Mouse (Mus musculus) intestine, embryonic 16.5 days (tissue): ENCODE measurements around the gene Hexim1. TPM values are rescaled to one million over a fixed set of nuclear protein-coding genes. Genes with fewer than 3 reads are reported as not detected.
A peak's percentile ranks its signal among the peaks of the same experiment; 100 is the strongest.

ENCODE experiments used
- ATAC-seq: fragments of 200-750 bp; cut with Nextera tagmentation; 2 replicates; pipeline ENCODE4 v1.8.0; 2017; ENCODE audit warnings: moderate TSS enrichment, moderate library complexity
- H3K27ac ChIP-seq: fragments of 300-500 bp; sonication (generic); 2 replicates; pipeline ENCODE4 v1.5.1; 2014; ENCODE audit warnings: mild to moderate bottlenecking, low read length
- H3K27me3 ChIP-seq: fragments of 300-500 bp; sonication (generic); replicated peaks from 2 replicates; pipeline ENCODE4 v1.6.1; 2014; ENCODE audit warnings: low read length, control low read depth, mixed read lengths; ENCODE audit not compliant: control insufficient read depth, insufficient read depth
- H3K36me3 ChIP-seq: fragments of 300-500 bp; sonication (generic); 2 replicates; pipeline ENCODE4 v1.6.1; 2014; ENCODE audit warnings: low read length, control low read depth; ENCODE audit not compliant: control insufficient read depth, insufficient read depth
- H3K4me1 ChIP-seq: fragments of 300-500 bp; sonication (generic); 2 replicates; pipeline ENCODE4 v1.6.1; 2014; ENCODE audit warnings: low read length, control low read depth, mixed read lengths; ENCODE audit not compliant: control insufficient read depth, insufficient read depth
- H3K4me2 ChIP-seq: fragments of 300-500 bp; sonication (generic); 2 replicates; pipeline ENCODE4 v1.6.1; 2014; ENCODE audit warnings: low read depth, low read length, control low read depth
- H3K4me3 ChIP-seq: fragments of 300-500 bp; sonication (generic); 2 replicates; pipeline ENCODE4 v1.5.1; 2014; ENCODE audit warnings: mild to moderate bottlenecking, low read length
- H3K9ac ChIP-seq: fragments of 300-500 bp; sonication (generic); 2 replicates; pipeline ENCODE4 v1.6.1; 2014; ENCODE audit warnings: low read depth, low read length
- H3K9me3 ChIP-seq: fragments of 300-500 bp; sonication (generic); 2 replicates; pipeline ENCODE4 v1.6.1; 2016; ENCODE audit warnings: low read length, control low read depth; ENCODE audit not compliant: control insufficient read depth
- WGBS: fragments of 180-500 bp; shearing (Covaris S2); extraction: QIAGEN DNeasy Blood & Tissue Kit; methylation state at CpG from one replicate; pipeline ENCODE4 v1.1.7; 2014; 5-methylcytosine and 5-hydroxymethylcytosine counted together
- polyA plus RNA-seq: library from polyadenylated mRNA; unstranded; fragments of >200 nt; fragmentation: Nextera tagmentation; extraction: Ambion mirVana; gene quantifications from 2 replicates; pipeline ENCODE4 v1.2.1, GENCODE M21; 2015

Hexim1 gene
- polyA plus RNA-seq, 1 experiment from 2014 or later = 4.6 TPM

DNA sequence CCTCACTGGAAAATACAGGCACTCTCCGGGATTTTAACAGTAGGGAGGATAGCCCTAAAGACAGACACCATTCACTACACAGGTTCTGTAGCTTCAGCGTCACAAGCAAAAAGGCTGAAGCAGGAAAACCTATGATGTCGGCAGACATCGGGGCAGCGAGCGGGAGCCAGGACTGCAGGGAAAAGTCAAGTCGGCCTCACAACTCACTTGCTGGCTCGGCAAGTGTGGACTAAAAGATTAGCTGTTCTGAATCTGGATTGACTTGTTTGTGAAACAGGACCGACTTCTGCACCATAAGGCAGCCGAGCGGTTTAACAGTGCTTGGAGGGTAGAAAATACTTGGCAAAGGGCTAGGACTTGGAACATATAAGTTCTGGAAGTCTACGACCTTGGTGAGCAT, 3.0 kb upstream of the Hexim1 start:
- H3K9ac ChIP-seq = peak overlapping the region; percentile 64; the same call in 1 of the 2 replicates

DNA sequence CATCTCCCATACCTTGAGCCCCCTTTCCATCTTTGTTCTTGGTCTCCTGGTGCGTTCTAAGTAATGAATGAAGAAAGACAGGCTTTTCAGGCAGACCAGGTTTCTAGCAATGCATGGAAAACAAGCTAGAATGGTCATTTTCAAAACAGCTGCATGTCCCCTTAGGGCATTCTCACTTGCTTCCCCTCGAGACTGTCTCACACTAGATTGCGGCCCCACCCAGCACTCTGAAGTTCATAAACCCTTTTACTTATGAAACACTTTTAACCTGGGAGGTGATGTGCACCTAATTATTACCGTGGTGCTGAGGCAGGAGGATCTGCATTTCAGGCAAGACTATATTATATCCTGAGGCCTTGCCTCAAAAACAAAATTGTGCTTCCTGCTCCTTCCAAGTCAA, 2.3 kb upstream of the Hexim1 start:
- Histone ChIP-seq H3K36me3 (no peaks in the 10 kb centered on the region), H3K9ac (no peak overlapping the region), H3K9me3 (no peaks in the 10 kb centered on the region), H3K27me3 (no peaks in the 10 kb centered on the region), H3K4me1 (peaks cover 28% of the 10 kb centered on the region), H3K27ac (no peak overlapping the region), H3K4me3 (no peak overlapping the region), H3K4me2 (no peak overlapping the region)
- WGBS = 72% methylated on average over 4 of the region's 4 CpGs
- ATAC-seq = no peak

More for the DNA sequence above, 3.0 kb upstream of the Hexim1 start:
- no peaks in the 10 kb centered on the region for H3K27me3 ChIP-seq
- H3K4me1 ChIP-seq = peaks cover 24% of the 10 kb centered on the region
- H3K27ac ChIP-seq = peak overlapping the region; percentile 43
- 60% methylated on average over 12 of the region's 12 CpGs for WGBS
- ATAC-seq = no peak
- no peak overlapping the region for H3K4me3 ChIP-seq
- no peaks in the 10 kb centered on the region for H3K36me3 ChIP-seq
- H3K4me2 ChIP-seq = no peak overlapping the region
- H3K9me3 ChIP-seq = no peaks in the 10 kb centered on the region

DNA sequence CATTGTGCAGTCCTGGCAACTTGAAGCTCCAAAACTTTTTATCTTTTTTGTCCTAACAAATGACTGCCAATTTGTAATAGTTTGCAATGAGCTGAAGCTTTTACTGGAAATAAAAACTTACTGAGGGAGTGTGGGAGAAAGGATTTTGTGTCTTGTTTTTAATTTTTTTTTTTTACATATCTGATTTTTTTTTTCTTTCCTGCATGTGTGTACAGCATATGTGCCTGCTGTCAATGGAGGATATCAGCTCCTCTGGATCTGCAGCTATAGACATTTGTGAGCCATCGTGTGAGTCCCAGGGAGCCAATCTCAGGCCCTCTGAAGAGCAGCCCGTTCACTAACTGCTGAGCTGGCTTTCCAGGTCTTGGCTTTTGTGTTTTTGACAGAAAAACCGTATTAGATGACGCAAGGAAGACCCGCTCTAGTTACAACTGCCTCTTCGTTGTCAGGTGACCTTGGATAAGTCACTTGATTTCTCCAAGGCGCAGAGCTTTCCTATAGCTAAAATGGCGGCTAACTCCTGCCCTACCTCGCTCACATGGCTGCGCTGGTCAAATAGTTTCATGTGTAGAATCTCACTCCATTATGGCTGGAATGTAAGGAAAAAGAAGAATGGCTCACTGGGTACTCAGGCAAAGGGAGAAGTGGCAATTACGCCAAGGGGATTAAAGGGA, 1.6 kb upstream of the Hexim1 start:
- peak overlapping the region; percentile 69 for H3K4me3 ChIP-seq
- 81% methylated on average over 11 of the region's 11 CpGs for WGBS
- no peaks in the 10 kb centered on the region for H3K36me3 ChIP-seq
- H3K4me1 ChIP-seq = peaks cover 32% of the 10 kb centered on the region
- H3K9ac ChIP-seq = peak overlapping the region; percentile 93
- H3K9me3 ChIP-seq = no peaks in the 10 kb centered on the region
- peak overlapping the region; percentile 56 for H3K4me2 ChIP-seq
- peak overlapping the region; percentile 94 for H3K27ac ChIP-seq
- H3K27me3 ChIP-seq = no peaks in the 10 kb centered on the region
- ATAC-seq = no peak

DNA sequence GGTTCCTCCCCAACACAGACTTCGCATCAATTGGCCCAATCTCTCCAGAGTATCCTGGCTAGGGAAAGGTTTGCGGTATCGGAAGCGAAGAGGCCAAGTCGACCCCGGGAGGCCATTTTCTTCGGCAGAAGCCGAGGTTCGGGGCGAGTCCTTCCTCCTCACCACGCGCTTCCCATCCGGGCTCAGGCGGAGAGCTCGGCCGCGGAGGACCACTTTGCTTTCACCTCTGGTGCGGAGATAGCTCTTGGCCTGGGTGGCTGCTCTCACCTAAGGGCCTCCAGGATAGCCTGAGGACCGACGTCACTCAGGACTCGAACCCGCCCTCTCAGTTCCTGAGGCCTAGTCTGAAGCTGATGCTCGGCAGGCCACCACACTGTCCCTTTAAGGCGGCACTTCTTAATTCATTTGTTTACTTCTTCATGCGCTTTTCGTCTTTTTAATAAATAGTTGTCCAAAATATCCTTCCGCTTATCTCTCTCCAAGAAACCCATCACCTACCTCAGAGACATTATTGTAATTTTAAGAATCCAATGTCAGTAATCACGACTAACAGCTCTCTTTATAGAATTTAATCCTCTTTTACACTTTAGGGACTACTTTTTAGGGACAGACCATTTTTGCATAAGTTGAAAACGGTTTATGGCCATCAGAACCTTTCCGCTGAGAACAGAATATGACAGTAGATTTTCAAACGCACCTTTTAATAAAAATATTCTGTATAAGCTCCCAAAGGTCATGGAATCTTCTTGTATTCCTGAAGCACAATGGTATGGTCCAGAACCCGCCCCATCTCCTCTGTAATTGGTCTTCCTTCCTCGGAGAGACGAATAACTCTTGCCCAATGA, 646 bp upstream of the Hexim1 start:
- peaks cover 32% of the 10 kb centered on the region for H3K4me1 ChIP-seq
- peak overlapping the region; percentile 94 for H3K27ac ChIP-seq
- peak overlapping the region; percentile 93 for H3K9ac ChIP-seq
- no peaks in the 10 kb centered on the region for H3K36me3 ChIP-seq
- H3K27me3 ChIP-seq = no peaks in the 10 kb centered on the region
- H3K9me3 ChIP-seq = no peaks in the 10 kb centered on the region
- H3K4me2 ChIP-seq = peak overlapping the region; percentile 56
- H3K4me3 ChIP-seq = peak overlapping the region; percentile 69
- under 1% methylated on average over 34 of the region's 34 CpGs for WGBS
- ATAC-seq = peak; percentile 69

DNA sequence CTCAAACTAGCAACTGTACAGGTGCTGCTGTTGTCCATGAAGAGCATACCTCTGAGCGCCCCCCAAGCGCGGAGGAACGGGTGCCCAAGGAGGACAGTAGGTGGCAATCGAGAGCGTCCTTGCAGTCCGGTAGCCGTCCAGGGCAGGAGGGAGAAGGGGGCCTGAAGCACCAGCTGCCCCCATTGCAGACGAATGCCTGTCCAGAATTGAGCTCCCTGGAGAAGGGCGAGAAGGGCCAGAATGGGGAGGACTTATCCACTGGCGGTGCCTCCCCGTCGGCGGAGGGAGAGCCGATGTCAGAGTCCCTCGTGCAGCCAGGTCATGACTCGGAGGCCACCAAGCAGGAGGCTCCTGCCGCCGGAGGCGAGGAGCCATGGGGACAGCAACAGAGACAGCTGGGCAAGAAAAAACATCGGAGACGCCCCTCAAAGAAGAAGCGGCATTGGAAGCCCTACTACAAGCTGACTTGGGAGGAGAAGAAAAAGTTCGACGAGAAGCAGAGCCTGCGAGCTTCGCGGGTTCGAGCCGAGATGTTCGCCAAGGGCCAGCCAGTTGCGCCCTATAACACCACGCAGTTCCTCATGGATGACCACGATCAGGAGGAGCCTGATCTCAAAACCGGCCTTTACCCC, 1.0 kb downstream of the Hexim1 start:
- Histone ChIP-seq H3K4me3 (peak overlapping the region; percentile 69), H3K4me2 (peak overlapping the region; percentile 79), H3K4me1 (peaks cover 22% of the 10 kb centered on the region), H3K9ac (peak overlapping the region; percentile 77), H3K27ac (peak overlapping the region; percentile 87), H3K36me3 (no peaks in the 10 kb centered on the region), H3K9me3 (no peaks in the 10 kb centered on the region), H3K27me3 (no peaks in the 10 kb centered on the region)
- WGBS = under 1% methylated on average over 35 of the region's 35 CpGs
- ATAC-seq = peak; percentile 30

DNA sequence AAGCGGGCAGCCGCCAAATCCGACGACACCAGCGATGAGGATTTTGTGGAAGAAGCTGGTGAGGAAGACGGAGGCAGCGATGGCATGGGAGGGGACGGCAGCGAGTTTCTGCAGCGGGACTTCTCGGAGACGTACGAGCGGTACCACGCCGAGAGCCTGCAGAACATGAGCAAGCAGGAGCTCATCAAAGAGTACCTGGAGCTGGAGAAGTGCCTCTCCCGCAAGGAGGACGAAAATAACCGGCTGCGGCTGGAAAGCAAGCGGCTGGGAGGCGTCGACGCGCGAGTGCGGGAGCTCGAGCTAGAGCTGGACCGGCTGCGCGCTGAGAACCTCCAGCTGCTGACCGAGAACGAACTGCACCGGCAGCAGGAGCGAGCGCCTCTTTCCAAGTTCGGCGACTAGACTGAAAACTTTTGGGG, 1.6 kb downstream of the Hexim1 start:
- Histone ChIP-seq H3K36me3 (no peaks in the 10 kb centered on the region), H3K4me1 (peaks cover 17% of the 10 kb centered on the region), H3K9me3 (no peaks in the 10 kb centered on the region), H3K27ac (peak overlapping the region; percentile 87), H3K27me3 (no peaks in the 10 kb centered on the region), H3K4me3 (peak overlapping the region; percentile 69), H3K4me2 (peak overlapping the region; percentile 79), H3K9ac (peak overlapping the region; percentile 77)
- under 1% methylated on average over 38 of the region's 38 CpGs for WGBS
- ATAC-seq = no peak

DNA sequence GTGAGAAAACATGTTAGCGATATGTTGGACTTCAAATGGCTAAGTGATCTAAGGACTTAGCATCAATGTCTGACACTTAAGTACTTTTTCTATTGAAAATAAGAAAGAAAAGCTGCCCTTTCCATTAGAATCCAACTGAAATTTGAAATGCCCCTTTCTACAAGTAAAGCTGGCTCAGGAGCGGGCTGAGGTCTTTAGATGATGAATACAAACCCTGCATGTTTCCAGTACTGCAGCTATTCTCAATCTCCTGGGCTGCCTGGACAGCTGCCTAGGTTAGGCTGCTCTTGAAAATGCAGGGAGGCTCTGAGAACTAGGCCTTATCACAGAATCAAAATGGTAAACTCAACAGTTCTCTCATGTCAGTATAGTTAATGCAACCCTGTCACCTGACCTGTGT, 2.8 kb downstream of the Hexim1 start:
- Histone ChIP-seq H3K27me3 (no peaks in the 10 kb centered on the region), H3K4me2 (peak overlapping the region; percentile 79), H3K4me1 (peaks cover 15% of the 10 kb centered on the region), H3K9me3 (no peaks in the 10 kb centered on the region), H3K9ac (no peak overlapping the region), H3K36me3 (no peaks in the 10 kb centered on the region), H3K27ac (no peak overlapping the region), H3K4me3 (no peak overlapping the region)
- ATAC-seq = no peak
- WGBS = 85% methylated on average over 2 of the region's 2 CpGs

DNA sequence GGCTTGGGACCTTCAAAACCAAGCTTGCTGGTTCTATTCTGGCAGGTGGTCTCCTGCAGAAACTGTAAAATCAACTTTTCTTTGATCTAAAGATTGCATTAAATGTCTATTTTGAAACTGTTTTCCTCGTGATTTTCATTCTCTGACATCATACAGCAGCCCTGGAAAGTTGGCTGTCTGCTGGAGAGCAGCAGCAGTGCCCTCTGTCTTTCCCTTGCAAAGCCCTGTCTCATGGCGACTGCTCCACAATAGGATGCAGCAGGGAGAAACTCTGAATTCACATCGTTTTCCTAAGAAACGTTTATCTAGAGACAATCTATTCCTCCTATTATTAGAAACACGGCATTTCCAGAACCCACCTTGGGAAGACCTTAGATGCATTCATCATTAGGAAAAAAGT, 3.6 kb downstream of the Hexim1 start:
- Histone ChIP-seq H3K9ac (no peak overlapping the region), H3K27ac (no peak overlapping the region), H3K4me3 (no peak overlapping the region), H3K36me3 (no peaks in the 10 kb centered on the region), H3K4me2 (no peak overlapping the region), H3K4me1 (peaks cover 11% of the 10 kb centered on the region), H3K9me3 (no peaks in the 10 kb centered on the region), H3K27me3 (no peaks in the 10 kb centered on the region)
- 50% methylated on average over 5 of the region's 5 CpGs for WGBS
- no peak for ATAC-seq

DNA sequence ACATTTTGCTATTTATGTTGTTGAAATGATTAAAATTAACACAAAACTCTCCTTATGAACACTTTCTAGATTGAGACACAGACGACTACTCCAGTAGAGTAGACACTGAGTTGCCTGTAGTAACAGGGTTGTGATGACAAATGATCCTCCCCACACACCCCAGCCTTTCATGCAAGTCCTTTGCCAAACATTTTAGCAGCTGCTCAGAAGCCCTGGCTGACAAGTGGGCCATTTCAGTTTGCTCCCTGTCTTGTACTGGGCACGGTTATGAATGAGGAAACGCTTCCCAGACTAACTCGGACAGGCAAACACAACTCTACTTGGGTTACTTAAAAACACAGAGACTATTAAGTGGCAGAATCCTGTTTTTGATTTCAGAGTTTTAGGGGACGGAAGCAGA, 4.3 kb downstream of the Hexim1 start:
- Histone ChIP-seq H3K27me3 (no peaks in the 10 kb centered on the region), H3K36me3 (no peaks in the 10 kb centered on the region), H3K4me3 (no peak overlapping the region), H3K4me1 (peaks cover 8% of the 10 kb centered on the region), H3K9ac (no peak overlapping the region), H3K9me3 (no peaks in the 10 kb centered on the region), H3K27ac (no peak overlapping the region), H3K4me2 (no peak overlapping the region)
- no peak for ATAC-seq
- WGBS = 52% methylated on average over 5 of the region's 5 CpGs
